Mouse (Mus musculus): ENCODE data around the gene Ldhal6b. TPM values are rescaled to one million over a fixed set of nuclear protein-coding genes. Genes with fewer than 3 reads are reported as not detected.

Gene Ldhal6b
- polyA plus RNA-seq, 1 experiment = 0.09 TPM

- no peak for TF ChIP-seq GATA1 (IDR thresholded peaks at IDR 0.05; ENCODE audit: low read length)
Observed at GRCm38 (mm10) chr17:5395454-5396205, 22.9 kb downstream of the Ldhal6b start.

- no peak for TF ChIP-seq GATA1 (IDR thresholded peaks at IDR 0.05; ENCODE audit: low read length)
Observed at GRCm38 (mm10) chr17:5390682-5391081, 27.9 kb downstream of the Ldhal6b start.

GRCm38 (mm10) chr17:5388351-5388750, 30.2 kb downstream of the Ldhal6b start:
- TF ChIP-seq GATA1 (IDR thresholded peaks at IDR 0.05; ENCODE audit: low read length) = no peak

- TF ChIP-seq GATA1 (IDR thresholded peaks at IDR 0.05; ENCODE audit: low read length) = no peak
Observed at GRCm38 (mm10) chr17:5386885-5387545, 31.6 kb downstream of the Ldhal6b start.

GRCm38 (mm10) chr17:5385694-5386093, 32.9 kb downstream of the Ldhal6b start:
- TF ChIP-seq GATA1 (IDR thresholded peaks at IDR 0.05; ENCODE audit: low read length) = no peak

- TF ChIP-seq GATA1 (IDR thresholded peaks at IDR 0.05; ENCODE audit: low read length) = no peak
Observed at GRCm38 (mm10) chr17:5377930-5378310, 40.6 kb downstream of the Ldhal6b start.

- no peak for TF ChIP-seq GATA1 (IDR thresholded peaks at IDR 0.05; ENCODE audit: low read length)
Observed at GRCm38 (mm10) chr17:5377151-5377929, 41.2 kb downstream of the Ldhal6b start.

- no peak for TF ChIP-seq GATA1 (IDR thresholded peaks at IDR 0.05; ENCODE audit: low read length)
Observed at GRCm38 (mm10) chr17:5372951-5373350, 45.6 kb downstream of the Ldhal6b start.

GRCm38 (mm10) chr17:5371521-5371920, 47.0 kb downstream of the Ldhal6b start:
- TF ChIP-seq GATA1 (IDR thresholded peaks at IDR 0.05; ENCODE audit: low read length) = no peak

- no peak for TF ChIP-seq GATA1 (IDR thresholded peaks at IDR 0.05; ENCODE audit: low read length)
Observed at GRCm38 (mm10) chr17:5371032-5371431, 47.5 kb downstream of the Ldhal6b start.

Other genes with a start within 250 kb of the Ldhal6b start
- 6.3 and 26.1 TPM in 2 replicates for gene Tmem242, start 21.5 kb upstream of the Ldhal6b start, polyA plus RNA-seq (2012)
- 6.0 and 6.7 TPM in 2 replicates for gene Zdhhc14, start 73.8 kb upstream of the Ldhal6b start, polyA plus RNA-seq (2012)